Mouse (Mus musculus) kidney, adult 2 months (tissue): ENCODE results near the gene D17H6S53E. TPM values are rescaled to one million over a fixed set of nuclear protein-coding genes. Genes with fewer than 3 reads are reported as not detected.

Experiments used
- DNase-seq: peaks from one replicate; pipeline ENCODE4 v3.0.0; 2021
- H3K27ac ChIP-seq: fragments of 200-500 bp; 2 replicates; pipeline ENCODE4 v1.5.1; 2012; ENCODE audit warnings: low read depth, low read length, control low read depth, inconsistent platforms; ENCODE audit not compliant: insufficient read depth
- H3K27me3 ChIP-seq: fragments of 200-500 bp; replicated peaks from 2 replicates; pipeline ENCODE4 v1.6.1; 2012; ENCODE audit warnings: mild to moderate bottlenecking, moderate library complexity, low read length, inconsistent platforms; ENCODE audit not compliant: control insufficient read depth, insufficient read depth
- H3K36me3 ChIP-seq: fragments of 200-500 bp; 2 replicates; pipeline ENCODE4 v1.6.1; 2012; ENCODE audit warnings: mild to moderate bottlenecking, moderate library complexity, low read length, inconsistent platforms; ENCODE audit not compliant: control insufficient read depth, insufficient read depth
- H3K4me1 ChIP-seq: fragments of 200-500 bp; 2 replicates; pipeline ENCODE4 v1.6.1; 2011; ENCODE audit warnings: low read length; ENCODE audit not compliant: control insufficient read depth, insufficient read depth
- H3K4me3 ChIP-seq: fragments of 200-500 bp; 2 replicates; pipeline ENCODE4 v1.5.1; 2011; ENCODE audit warnings: mild to moderate bottlenecking, low read depth, low read length, control low read depth; ENCODE audit not compliant: insufficient read depth
- CTCF ChIP-seq: fragments of 200-500 bp; conservative IDR thresholded peaks from 2 replicates; pipeline ENCODE4 v1.5.1; 2011; ENCODE audit warnings: low read depth, mild to moderate bottlenecking, control low read depth, low read length, moderate library complexity, mixed read lengths; ENCODE audit not compliant: insufficient read depth, insufficient read length
- POLR2A ChIP-seq: fragments of 200-500 bp; IDR thresholded peaks from one replicate; pipeline ENCODE4 v1.6.1; 2011; ENCODE audit warnings: low read depth, low read length, control low read depth
- WGBS: fragments of 180-500 bp; shearing (Covaris S2); methylation state at CpG from one replicate; pipeline ENCODE4 v1.1.7; 2018; 5-methylcytosine and 5-hydroxymethylcytosine counted together
- polyA plus RNA-seq: library from polyadenylated mRNA; depleted of rRNA; stranded (reverse); fragments of >200 nt; gene quantifications from 2 replicates; pipeline ENCODE4 v1.2.3, GENCODE M21; 2012

Gene D17H6S53E
- polyA plus RNA-seq, 1 experiment = 10.7 TPM

GRCm38 (mm10) chr17:35147348-35147747, 21.2 kb downstream of the D17H6S53E start:
- Histone ChIP-seq H3K27me3 (no peaks in the 10 kb centered on the region), H3K36me3 (peaks cover 23% of the 10 kb centered on the region), H3K4me3 (no peak overlapping the region), H3K4me1 (no peaks in the 10 kb centered on the region; the same call in 1 of the 2 replicates), H3K27ac (no peak overlapping the region)
- TF ChIP-seq POLR2A (no peak), CTCF (no peak)
- no peak for DNase-seq
- WGBS = 62% methylated on average over 3 of the region's 3 CpGs

DNA sequence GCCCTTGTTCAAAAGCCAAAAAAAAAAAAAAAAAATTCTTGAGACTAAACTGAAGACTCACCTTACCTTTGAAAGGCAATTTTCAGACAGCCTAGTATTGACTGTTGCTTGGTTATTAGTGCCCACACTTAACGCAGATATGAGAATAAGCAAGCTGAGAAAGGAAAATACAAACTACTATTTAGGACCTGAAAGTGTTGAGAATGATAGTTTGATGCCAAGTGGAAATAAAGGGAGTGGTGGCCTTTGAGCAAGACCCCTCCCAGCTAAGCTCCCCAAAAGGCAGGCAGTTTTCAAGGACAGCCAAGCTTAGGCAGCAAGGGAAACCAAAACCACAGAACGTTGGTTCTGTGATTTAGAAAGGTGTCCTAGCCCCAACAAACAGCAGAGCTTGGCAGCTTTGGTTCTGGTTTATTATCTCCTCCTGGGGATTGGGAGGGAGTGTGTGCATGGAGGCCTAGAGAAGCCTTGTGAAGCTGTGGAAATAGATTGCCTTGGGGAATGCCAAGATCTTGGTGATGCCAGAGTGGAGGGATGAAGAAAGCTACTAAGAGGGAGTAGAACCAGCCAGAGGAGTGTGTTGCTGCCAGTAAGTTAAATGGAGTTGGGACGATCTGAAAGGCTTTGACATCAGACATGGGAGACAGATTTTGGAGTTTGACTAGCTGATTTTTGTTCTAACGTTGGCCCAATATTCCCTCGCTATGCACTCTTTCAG, 21.9 kb downstream of the D17H6S53E start:
- H3K27ac ChIP-seq = no peak overlapping the region; the same call in 1 of the 2 replicates
- DNase-seq = no peak
- 59% methylated on average over 5 of the region's 5 CpGs for WGBS
- TF ChIP-seq CTCF = no peak
- no peaks in the 10 kb centered on the region; the same call in 1 of the 2 replicates for H3K4me1 ChIP-seq
- peaks cover 24% of the 10 kb centered on the region for H3K36me3 ChIP-seq
- no peak overlapping the region for H3K4me3 ChIP-seq
- H3K27me3 ChIP-seq = no peaks in the 10 kb centered on the region

GRCm38 (mm10) chr17:35152121-35152520, 25.9 kb downstream of the D17H6S53E start:
- TF ChIP-seq POLR2A = no peak
- no peak for TF ChIP-seq CTCF
- H3K27me3 ChIP-seq = no peaks in the 10 kb centered on the region
- DNase-seq = peak; percentile 70
- no peak overlapping the region for H3K4me3 ChIP-seq
- H3K36me3 ChIP-seq = peaks cover 40% of the 10 kb centered on the region
- H3K4me1 ChIP-seq = no peaks in the 10 kb centered on the region; the same call in 1 of the 2 replicates
- peak overlapping the region; percentile 66; the same call in 1 of the 2 replicates for H3K27ac ChIP-seq
- WGBS = 55% methylated on average over 4 of the region's 4 CpGs

- TF ChIP-seq POLR2A = no peak
- no peak for TF ChIP-seq CTCF
- H3K4me3 ChIP-seq = no peak overlapping the region
- H3K27me3 ChIP-seq = no peaks in the 10 kb centered on the region
- no peak overlapping the region for H3K27ac ChIP-seq
- DNase-seq = no peak
- H3K36me3 ChIP-seq = peaks cover 40% of the 10 kb centered on the region
- H3K4me1 ChIP-seq = no peaks in the 10 kb centered on the region; the same call in 1 of the 2 replicates
- WGBS = 87% methylated on average over 9 of the region's 9 CpGs
These were observed 26.9 kb downstream of the D17H6S53E start for GRCm38 (mm10) chr17:35153077-35153476.

GRCm38 (mm10) chr17:35153931-35154330, 27.8 kb downstream of the D17H6S53E start:
- Histone ChIP-seq H3K27ac (no peak overlapping the region), H3K4me1 (no peaks in the 10 kb centered on the region; the same call in 1 of the 2 replicates), H3K36me3 (peaks cover 41% of the 10 kb centered on the region), H3K4me3 (no peak overlapping the region), H3K27me3 (no peaks in the 10 kb centered on the region)
- no peak for DNase-seq
- WGBS = 82% methylated on average over 4 of the region's 4 CpGs
- TF ChIP-seq CTCF (no peak), POLR2A (no peak)

GRCm38 (mm10) chr17:35154616-35155015, 28.4 kb downstream of the D17H6S53E start:
- no peak overlapping the region for H3K27ac ChIP-seq
- no peak for DNase-seq
- no peak overlapping the region for H3K4me3 ChIP-seq
- peaks cover 39% of the 10 kb centered on the region for H3K36me3 ChIP-seq
- TF ChIP-seq POLR2A (no peak), CTCF (no peak)
- no peaks in the 10 kb centered on the region for H3K27me3 ChIP-seq
- H3K4me1 ChIP-seq = no peaks in the 10 kb centered on the region; the same call in 1 of the 2 replicates
- 83% methylated on average over 7 of the region's 7 CpGs for WGBS

GRCm38 (mm10) chr17:35155451-35155850, 29.3 kb downstream of the D17H6S53E start:
- WGBS = 80% methylated on average over 12 of the region's 12 CpGs
- Histone ChIP-seq H3K27ac (no peak overlapping the region), H3K36me3 (peaks cover 38% of the 10 kb centered on the region), H3K27me3 (no peaks in the 10 kb centered on the region), H3K4me3 (no peak overlapping the region), H3K4me1 (no peaks in the 10 kb centered on the region; the same call in 1 of the 2 replicates)
- no peak for TF ChIP-seq CTCF
- no peak for TF ChIP-seq POLR2A
- no peak for DNase-seq
